Mouse (Mus musculus) liver, embryonic 14.5 days (tissue): ENCODE data around the gene Adcy10. TPM values are rescaled to one million over a fixed set of nuclear protein-coding genes. Genes with fewer than 3 reads are reported as not detected.

ENCODE experiments used
- ATAC-seq: fragments of 200-750 bp; cut with Nextera tagmentation; 2 replicates; pipeline ENCODE4 v1.8.0; 2017; ENCODE audit warnings: moderate number of reproducible peaks, mild to moderate bottlenecking, moderate library complexity; ENCODE audit not compliant: insufficient read depth
- DNase-seq, 3 experiments: peaks; one replicate each; pipeline ENCODE4 v3.0.0-alpha.2; 2012 to 2013; ENCODE audit warnings: low read depth in 3 of 3, low spot score in 3 of 3
- H3K27ac ChIP-seq: fragments of 300-500 bp; sonication (generic); 2 replicates; pipeline ENCODE4 v1.5.1; 2014; ENCODE audit warnings: moderate library complexity, mild to moderate bottlenecking, control low read depth, inconsistent platforms
- H3K27me3 ChIP-seq: fragments of 300-500 bp; sonication (generic); 2 replicates; pipeline ENCODE4 v1.6.1; 2014; ENCODE audit warnings: mild to moderate bottlenecking, low read length, moderate library complexity; ENCODE audit not compliant: control insufficient read depth, insufficient read depth
- H3K36me3 ChIP-seq: fragments of 300-500 bp; sonication (generic); replicated peaks from 2 replicates; pipeline ENCODE4 v1.6.1; 2014; ENCODE audit warnings: low read depth; ENCODE audit not compliant: control insufficient read depth, insufficient read depth
- H3K4me1 ChIP-seq, 2 experiments: fragments of 200-500 bp in 1 of 2; fragments of 300-500 bp in 1 of 2; sonication (generic) in 1 of 2; replicated peaks; 2 replicates each; pipeline ENCODE4 v1.6.1; 2012 to 2014; ENCODE audit warnings: antibody characterized with exemption in 1 of 2, inconsistent platforms in 1 of 2, low read length in 1 of 2; ENCODE audit not compliant: control insufficient read depth in 2 of 2, insufficient read depth in 2 of 2
- H3K4me2 ChIP-seq: fragments of 300-500 bp; sonication (generic); 2 replicates; pipeline ENCODE4 v1.6.1; 2014; ENCODE audit warnings: low read depth, mild to moderate bottlenecking, control low read depth, moderate library complexity
- H3K4me3 ChIP-seq, 2 experiments: fragments of 200-500 bp in 1 of 2; fragments of 300-500 bp in 1 of 2; sonication (generic) in 1 of 2; 2 replicates each; pipeline ENCODE4 v1.5.1; 2012 to 2014; ENCODE audit warnings: low read depth in 2 of 2, low read length in 2 of 2, mild to moderate bottlenecking in 2 of 2, control low read depth in 1 of 2, inconsistent platforms in 1 of 2, moderate library complexity in 1 of 2; ENCODE audit not compliant: insufficient read depth in 1 of 2
- H3K9ac ChIP-seq: fragments of 300-500 bp; sonication (generic); replicated peaks from 2 replicates; pipeline ENCODE4 v1.6.1; 2014; ENCODE audit warnings: mild to moderate bottlenecking, control low read depth, moderate library complexity
- H3K9me3 ChIP-seq: fragments of 300-500 bp; sonication (generic); 2 replicates; pipeline ENCODE4 v1.6.1; 2016; ENCODE audit warnings: low read length, mixed read lengths; ENCODE audit not compliant: control insufficient read depth
- CTCF ChIP-seq: IDR thresholded peaks from 2 replicates; pipeline ENCODE4 v1.5.1; 2016; ENCODE audit warnings: antibody characterized with exemption, low read depth, control low read depth
- EP300 ChIP-seq: IDR thresholded peaks from 2 replicates; pipeline ENCODE4 v1.6.1; 2016; ENCODE audit warnings: antibody characterized with exemption, low read depth
- WGBS: fragments of 180-500 bp; shearing (Covaris S2); extraction: QIAGEN DNeasy Blood & Tissue Kit; methylation state at CpG from one replicate; pipeline ENCODE4 v1.1.7; 2014; ENCODE audit not compliant: insufficient replicate concordance; 5-methylcytosine and 5-hydroxymethylcytosine counted together
- polyA plus RNA-seq, 2 experiments: library from polyadenylated mRNA; depleted of rRNA in 1 of 2; stranded (reverse) in 1 of 2; unstranded in 1 of 2; fragments of >200 nt; fragmentation: Nextera tagmentation in 1 of 2; extraction: Ambion mirVana in 1 of 2; gene quantifications; 2 replicates each; pipeline versions ENCODE4 v1.2.1 to v1.2.3; 2012 to 2014

Gene Adcy10
- polyA plus RNA-seq, 2 experiments: 0.08 TPM; not detected in 1

- Histone ChIP-seq H3K4me3 (no peak overlapping the region), H3K9me3 (no peaks in the 10 kb centered on the region), H3K36me3 (no peaks in the 10 kb centered on the region), H3K4me2 (no peak overlapping the region), H3K9ac (no peak overlapping the region), H3K27me3 (no peaks in the 10 kb centered on the region), H3K27ac (no peak overlapping the region), H3K4me1 (peaks cover 2 to 11% of the 10 kb centered on the region in 2 experiments; a peak in 2 of 4 replicates)
- ATAC-seq (no peak), DNase-seq (no peak)
- 48% methylated on average over 8 of the region's 8 CpGs for WGBS
- no peak for TF ChIP-seq CTCF
- no peak for TF ChIP-seq EP300
These were observed 102.9 kb downstream of the Adcy10 start for GRCm38 (mm10) chr1:165587845-165588244.

- WGBS: 47% methylated on average over 10 of the region's 10 CpGs
- ATAC-seq: no peak
- H3K27ac ChIP-seq: no peak overlapping the region
These were observed 104.5 kb downstream of the Adcy10 start for GRCm38 (mm10) chr1:165589280-165590048.

GRCm38 (mm10) chr1:165590760-165591159, 105.8 kb downstream of the Adcy10 start:
- no peaks in the 10 kb centered on the region for H3K36me3 ChIP-seq
- H3K4me3 ChIP-seq: no peak overlapping the region
- no peak overlapping the region for H3K4me2 ChIP-seq
- DNase-seq (no peak), ATAC-seq (no peak)
- H3K9ac ChIP-seq: no peak overlapping the region
- no peaks in the 10 kb centered on the region for H3K9me3 ChIP-seq
- H3K27me3 ChIP-seq: no peaks in the 10 kb centered on the region
- H3K27ac ChIP-seq: no peak overlapping the region
- no peak for TF ChIP-seq CTCF
- TF ChIP-seq EP300: no peak
- 56% methylated on average over 8 of the region's 8 CpGs for WGBS
- peaks cover 2 to 13% of the 10 kb centered on the region in 2 experiments; a peak in 2 of 4 replicates for H3K4me1 ChIP-seq

More at GRCm38 (mm10) chr1:165589280-165590048, 104.5 kb downstream of the Adcy10 start:
- DNase-seq: no peak
- H3K9ac ChIP-seq: no peak overlapping the region
- peaks cover 2 to 13% of the 10 kb centered on the region in 2 experiments; a peak in 2 of 4 replicates for H3K4me1 ChIP-seq
- H3K4me2 ChIP-seq: no peak overlapping the region
- H3K36me3 ChIP-seq: no peaks in the 10 kb centered on the region
- no peaks in the 10 kb centered on the region for H3K27me3 ChIP-seq
- no peak for TF ChIP-seq EP300
- no peak for TF ChIP-seq CTCF
- no peaks in the 10 kb centered on the region for H3K9me3 ChIP-seq
- no peak overlapping the region for H3K4me3 ChIP-seq

GRCm38 (mm10) chr1:165592295-165593082, 107.5 kb downstream of the Adcy10 start:
- no peaks in the 10 kb centered on the region for H3K36me3 ChIP-seq
- TF ChIP-seq EP300 (no peak), CTCF (no peak)
- no peak overlapping the region for H3K9ac ChIP-seq
- peak; percentile 66; the same call in 1 of the 2 replicates for ATAC-seq
- H3K27ac ChIP-seq: no peak overlapping the region
- H3K4me3 ChIP-seq: no peak overlapping the region
- H3K4me2 ChIP-seq: no peak overlapping the region
- 20% methylated on average over 14 of the region's 14 CpGs for WGBS
- no peak for DNase-seq
- no peaks in the 10 kb centered on the region for H3K9me3 ChIP-seq
- peaks cover 2 to 13% of the 10 kb centered on the region in 2 experiments; a peak in 2 of 4 replicates for H3K4me1 ChIP-seq
- no peaks in the 10 kb centered on the region for H3K27me3 ChIP-seq
